Mouse (Mus musculus) lung, postnatal 0 days (tissue): Measurements from ENCODE around the gene Apbb1. TPM values are rescaled to one million over a fixed set of nuclear protein-coding genes. Genes with fewer than 3 reads are reported as not detected.
A peak's percentile ranks its signal among the peaks of the same experiment; 100 is the strongest.

ENCODE experiments used
- ATAC-seq: fragments of 200-750 bp; cut with Nextera tagmentation; 2 replicates; pipeline ENCODE4 v1.8.0; 2017; ENCODE audit warnings: moderate library complexity
- DNase-seq: peaks from one replicate; pipeline ENCODE4 v3.0.0-alpha.2; 2016; ENCODE audit warnings: low spot score
- H3K27ac ChIP-seq: fragments of 300-500 bp; sonication (generic); 2 replicates; pipeline ENCODE4 v1.5.1; 2014; ENCODE audit warnings: antibody characterized with exemption, mild to moderate bottlenecking, low read length, mixed read lengths
- H3K27me3 ChIP-seq: fragments of 300-500 bp; sonication (generic); replicated peaks from 2 replicates; pipeline ENCODE4 v1.6.1; 2014; ENCODE audit warnings: low read length, mixed read lengths; ENCODE audit not compliant: insufficient read depth
- H3K36me3 ChIP-seq: fragments of 300-500 bp; sonication (generic); 2 replicates; pipeline ENCODE4 v1.6.1; 2014; ENCODE audit warnings: low read length, mixed read lengths; ENCODE audit not compliant: insufficient read depth
- H3K4me1 ChIP-seq: fragments of 300-500 bp; sonication (generic); 2 replicates; pipeline ENCODE4 v1.6.1; 2014; ENCODE audit warnings: antibody characterized with exemption, low read depth, low read length, mixed read lengths; ENCODE audit not compliant: insufficient read depth
- H3K4me2 ChIP-seq: fragments of 300-500 bp; sonication (generic); replicated peaks from 2 replicates; pipeline ENCODE4 v1.6.1; 2014; ENCODE audit warnings: low read depth, mild to moderate bottlenecking, low read length, moderate library complexity, mixed read lengths
- H3K4me3 ChIP-seq: fragments of 300-500 bp; sonication (generic); 2 replicates; pipeline ENCODE4 v1.5.1; 2014; ENCODE audit warnings: low read depth, low read length
- H3K9ac ChIP-seq: fragments of 300-500 bp; sonication (generic); replicated peaks from 2 replicates; pipeline ENCODE4 v1.6.1; 2014; ENCODE audit warnings: low read depth, mild to moderate bottlenecking
- H3K9me3 ChIP-seq: fragments of 300-500 bp; sonication (generic); 2 replicates; pipeline ENCODE4 v1.6.1; 2016; ENCODE audit warnings: low read length, mixed read lengths
- CTCF ChIP-seq: IDR thresholded peaks from 2 replicates; pipeline ENCODE4 v1.5.1; 2016; ENCODE audit warnings: antibody characterized with exemption, mild to moderate bottlenecking
- EP300 ChIP-seq: IDR thresholded peaks from 2 replicates; pipeline ENCODE4 v1.6.1; 2016; ENCODE audit warnings: antibody characterized with exemption, mild to moderate bottlenecking, control low read depth
- WGBS: fragments of 180-500 bp; shearing (Covaris S2); extraction: QIAGEN DNeasy Blood & Tissue Kit; methylation state at CpG from one replicate; pipeline ENCODE4 v1.1.7; 2014; 5-methylcytosine and 5-hydroxymethylcytosine counted together
- polyA plus RNA-seq: library from polyadenylated mRNA; unstranded; fragments of >200 nt; fragmentation: Nextera tagmentation; extraction: Ambion mirVana; gene quantifications from 2 replicates; pipeline ENCODE4 v1.2.1, GENCODE M21; 2015

The Apbb1 gene
- polyA plus RNA-seq, 1 experiment from 2014 or later, result 77.6 TPM

- ATAC-seq, result no peak
- no peak for DNase-seq
- no peak for TF ChIP-seq CTCF
- no peak for TF ChIP-seq EP300
Measured at GRCm38 (mm10) chr7:105577377-105577871, 4.0 kb downstream of the Apbb1 start.

DNA sequence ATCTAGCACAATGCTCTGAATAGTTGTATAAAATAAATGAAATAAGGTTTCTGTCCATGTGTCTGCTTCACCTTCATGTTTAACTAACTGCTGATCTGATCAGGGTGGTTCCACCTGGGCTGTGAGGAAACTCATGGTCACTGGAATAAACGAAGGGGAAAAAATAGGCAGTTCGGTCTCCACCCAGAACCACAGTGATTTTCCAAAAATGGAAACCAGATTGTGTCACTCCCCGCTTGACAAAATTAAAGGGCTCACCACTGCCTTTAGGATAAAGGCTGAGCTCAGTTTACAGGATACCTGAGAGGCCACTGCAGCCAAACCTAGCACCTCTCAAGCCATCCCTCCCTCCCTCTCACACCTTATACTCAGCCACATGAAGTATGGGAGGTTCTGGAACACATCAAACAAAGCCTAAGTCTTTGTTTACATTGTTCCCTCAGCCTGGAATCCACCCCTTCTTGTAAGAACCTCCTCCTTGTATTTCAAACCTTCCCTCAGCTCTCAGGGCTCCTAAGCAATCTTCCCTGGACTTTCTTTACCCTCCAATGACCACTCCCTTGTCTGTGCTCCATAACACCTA lies 5.2 kb downstream of the Apbb1 start:
- Histone ChIP-seq H3K4me1 (0 out of 2 replicates have a peak, but pooled peaks cover 5% of the 10 kb centered on the region), H3K36me3 (no peaks in the 10 kb centered on the region), H3K4me2 (0 out of 2 replicates have a peak overlapping the region, but pooled peaks have one; percentile 8), H3K27ac (peak overlapping the region; percentile 54), H3K4me3 (no peak overlapping the region), H3K27me3 (no peaks in the 10 kb centered on the region), H3K9me3 (no peaks in the 10 kb centered on the region), H3K9ac (no peak overlapping the region)
- 31% methylated on average over 3 of the region's 3 CpGs for WGBS
- DNase-seq, result peak; percentile 83
- TF ChIP-seq EP300 (peak; percentile 88), CTCF (no peak)
- ATAC-seq, result peak; percentile 82

More at GRCm38 (mm10) chr7:105577377-105577871, 4.0 kb downstream of the Apbb1 start:
- WGBS, result 89% methylated on average over 6 of the region's 6 CpGs
- Histone ChIP-seq H3K4me2 (no peak overlapping the region), H3K27ac (peak overlapping the region; percentile 69; the same call in 1 of the 2 replicates), H3K27me3 (no peaks in the 10 kb centered on the region), H3K9me3 (no peaks in the 10 kb centered on the region), H3K36me3 (no peaks in the 10 kb centered on the region), H3K4me1 (0 out of 2 replicates have a peak, but pooled peaks cover 5% of the 10 kb centered on the region), H3K9ac (no peak overlapping the region), H3K4me3 (no peak overlapping the region)

DNA sequence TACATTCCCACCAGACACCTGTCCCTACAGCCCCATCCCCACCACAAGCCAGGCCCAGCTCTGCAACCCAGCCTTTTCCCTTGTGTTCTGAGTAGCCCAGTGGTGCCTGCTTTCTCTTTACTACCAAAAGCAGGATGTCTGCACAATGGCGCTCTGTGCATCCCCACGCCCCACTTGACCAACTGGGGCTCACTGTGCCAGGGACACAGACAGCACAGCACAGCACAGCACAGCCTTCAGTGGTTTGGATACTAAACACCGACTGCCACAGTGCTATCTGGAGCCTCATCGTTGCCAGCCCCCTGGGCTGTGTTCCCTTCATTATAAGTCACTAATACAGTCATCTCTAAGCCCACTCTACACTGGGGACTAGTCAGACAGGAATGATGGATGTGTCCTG lies 6.9 kb downstream of the Apbb1 start:
- H3K9ac ChIP-seq, result no peak overlapping the region
- TF ChIP-seq CTCF, result no peak
- no peak for TF ChIP-seq EP300
- no peak overlapping the region for H3K27ac ChIP-seq
- H3K27me3 ChIP-seq, result no peaks in the 10 kb centered on the region
- H3K4me3 ChIP-seq, result no peak overlapping the region
- ATAC-seq (no peak), DNase-seq (no peak)
- H3K9me3 ChIP-seq, result no peaks in the 10 kb centered on the region
- no peaks in the 10 kb centered on the region for H3K36me3 ChIP-seq
- H3K4me1 ChIP-seq, result no peaks in the 10 kb centered on the region
- no peak overlapping the region for H3K4me2 ChIP-seq
- WGBS, result 82% methylated on average over 4 of the region's 4 CpGs

- Histone ChIP-seq H3K9me3 (no peaks in the 10 kb centered on the region), H3K4me2 (no peak overlapping the region), H3K27ac (no peak overlapping the region), H3K9ac (no peak overlapping the region), H3K36me3 (no peaks in the 10 kb centered on the region), H3K27me3 (no peaks in the 10 kb centered on the region), H3K4me3 (no peak overlapping the region), H3K4me1 (no peaks in the 10 kb centered on the region)
- TF ChIP-seq CTCF (no peak), EP300 (no peak)
- no peak for DNase-seq
- 93% methylated on average over 8 of the region's 8 CpGs for WGBS
- no peak for ATAC-seq
Measured at GRCm38 (mm10) chr7:105572949-105573348, 8.5 kb downstream of the Apbb1 start.

- DNase-seq (no peak), ATAC-seq (no peak)
- Histone ChIP-seq H3K9me3 (no peaks in the 10 kb centered on the region), H3K9ac (no peak overlapping the region), H3K4me2 (no peak overlapping the region), H3K27ac (no peak overlapping the region), H3K4me1 (no peaks in the 10 kb centered on the region), H3K36me3 (peaks cover 4% of the 10 kb centered on the region; the same call in 1 of the 2 replicates), H3K27me3 (no peaks in the 10 kb centered on the region), H3K4me3 (no peak overlapping the region)
- 81% methylated on average over 4 of the region's 4 CpGs for WGBS
- TF ChIP-seq EP300, result no peak
Measured at GRCm38 (mm10) chr7:105570756-105571155, 10.7 kb downstream of the Apbb1 start.

DNA sequence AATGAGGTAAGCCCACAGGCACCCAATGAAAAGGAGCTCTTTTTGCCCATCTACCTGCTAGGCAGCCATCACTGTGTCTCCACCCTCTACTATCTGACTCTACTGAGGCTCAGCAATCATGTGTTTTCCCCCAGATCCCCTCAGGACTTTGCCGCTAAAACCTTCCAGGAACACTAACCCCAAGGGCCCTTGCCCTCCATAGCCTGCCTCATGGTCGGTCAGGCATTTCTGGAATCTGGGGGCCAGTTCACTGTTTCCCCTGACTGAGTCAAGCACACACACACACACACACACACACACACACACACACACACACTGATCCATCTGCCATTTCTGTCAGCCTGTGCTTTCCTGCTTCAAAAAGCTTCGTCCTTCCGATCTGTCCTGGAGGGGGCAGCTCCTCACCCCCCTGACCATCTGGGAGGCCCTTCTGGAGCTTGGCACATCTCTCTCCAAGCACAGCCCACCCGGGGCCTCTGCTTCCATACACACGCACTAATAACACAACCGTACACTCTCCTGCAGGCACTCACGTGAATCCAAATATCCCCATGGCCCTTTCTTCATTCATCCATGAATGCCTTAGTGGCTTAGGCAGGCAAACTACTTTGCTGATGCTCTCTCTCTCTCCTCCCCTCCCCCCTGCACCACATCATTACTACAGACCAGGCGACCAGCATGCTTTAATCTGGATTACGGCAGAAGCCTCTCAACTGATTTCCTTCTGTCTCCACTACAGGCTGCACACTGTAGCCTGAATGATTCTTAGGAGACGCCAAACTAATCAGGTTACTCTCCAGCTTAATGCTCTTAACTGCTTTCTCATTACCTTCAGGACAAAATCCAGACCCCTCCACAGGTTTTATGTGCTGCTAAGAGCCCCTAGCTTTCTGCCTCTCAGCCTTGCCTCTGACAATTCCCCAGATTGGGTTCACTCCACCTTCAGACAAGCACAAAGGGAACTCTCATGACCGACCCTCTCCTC lies 11.6 kb downstream of the Apbb1 start:
- no peaks in the 10 kb centered on the region for H3K9me3 ChIP-seq
- WGBS, result 53% methylated on average over 12 of the region's 12 CpGs
- no peak overlapping the region for H3K27ac ChIP-seq
- no peak overlapping the region for H3K4me3 ChIP-seq
- H3K4me1 ChIP-seq, result no peaks in the 10 kb centered on the region
- no peak for DNase-seq
- no peaks in the 10 kb centered on the region for H3K27me3 ChIP-seq
- H3K9ac ChIP-seq, result no peak overlapping the region
- ATAC-seq, result 0 out of 2 replicates have a peak, but pooled peaks have one; percentile 1
- TF ChIP-seq CTCF (no peak), EP300 (no peak)
- no peak overlapping the region for H3K4me2 ChIP-seq
- H3K36me3 ChIP-seq, result peaks cover 4% of the 10 kb centered on the region; the same call in 1 of the 2 replicates
